Mouse (Mus musculus) cerebellum, adult 18-20 months (tissue): ENCODE measurements around the gene Nek11.
A peak's percentile ranks its signal among the peaks of the same experiment; 100 is the strongest.
"Not testable (repeated sequence)": the region's sequence is repeated elsewhere in the genome, so short reads cannot be mapped to it uniquely, and the experiment has no call there.

Experiments
- DNase-seq, 2 experiments: peaks; one replicate each; pipeline ENCODE4 v3.0.0; 2021

Nek11 gene

DNA sequence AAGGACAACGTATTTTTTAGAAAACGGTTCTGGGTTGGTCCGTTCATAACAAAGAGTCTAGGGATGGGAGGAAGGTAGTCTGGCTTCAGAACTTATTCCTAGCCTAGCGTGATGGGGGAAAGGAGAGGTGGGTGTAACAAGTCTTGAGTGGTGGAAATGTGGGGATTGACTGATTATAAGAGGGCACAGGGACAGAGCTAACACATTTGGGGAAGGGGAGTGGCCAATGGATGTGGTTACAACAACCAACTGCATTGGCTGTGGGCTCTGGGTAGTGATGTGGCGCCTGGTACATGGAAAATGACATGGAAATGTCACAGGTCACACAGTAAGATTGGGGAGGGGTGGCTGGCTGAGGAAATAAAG, 263.3 kb downstream of the Nek11 start:
- DNase-seq = peak in 1 of 2 experiments; percentile 9

DNA sequence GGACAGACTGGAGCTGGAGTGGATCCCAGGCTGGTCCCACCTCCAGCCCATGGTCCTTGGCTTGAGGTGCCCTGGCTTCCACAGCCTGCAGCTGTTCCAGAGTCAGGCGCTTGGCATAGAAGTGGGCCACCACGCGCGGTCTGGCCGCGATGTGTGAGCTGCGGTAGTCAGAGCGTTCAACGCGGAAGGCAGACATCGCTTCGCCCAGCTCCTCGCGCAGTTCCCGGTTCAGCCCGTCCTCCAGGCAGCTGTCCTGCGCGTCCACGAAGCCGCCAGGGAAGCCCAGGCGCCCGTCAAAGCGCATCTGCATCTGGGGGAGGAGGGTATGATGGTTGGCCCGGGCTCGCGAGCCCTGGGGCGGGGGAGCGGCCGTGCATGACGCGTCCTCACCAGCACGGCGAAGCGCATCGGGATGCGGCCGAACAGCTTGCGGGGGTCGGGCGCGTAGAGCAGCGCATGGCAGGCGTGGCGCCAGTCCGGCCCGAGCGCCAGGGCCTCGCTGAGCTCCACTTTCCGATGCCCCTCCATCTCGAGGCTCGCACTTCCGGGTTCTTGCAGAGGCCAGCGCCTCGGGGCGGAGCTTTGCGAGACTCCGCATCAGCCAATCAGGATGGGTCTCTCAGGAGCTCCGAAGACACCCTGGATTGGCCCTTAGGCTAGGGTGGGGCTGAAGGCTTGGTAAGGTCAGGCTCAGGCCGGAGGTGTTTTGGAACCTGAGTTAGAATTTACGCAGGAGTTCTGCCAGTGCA, 263.9 kb downstream of the Nek11 start, which contains the start of gene Nudt16:
Gene Nudt16, minus strand, starts transcription at position 572 of the 749 bp plus-strand sequence.
- peak; percentile 89 to 95 for DNase-seq

DNA sequence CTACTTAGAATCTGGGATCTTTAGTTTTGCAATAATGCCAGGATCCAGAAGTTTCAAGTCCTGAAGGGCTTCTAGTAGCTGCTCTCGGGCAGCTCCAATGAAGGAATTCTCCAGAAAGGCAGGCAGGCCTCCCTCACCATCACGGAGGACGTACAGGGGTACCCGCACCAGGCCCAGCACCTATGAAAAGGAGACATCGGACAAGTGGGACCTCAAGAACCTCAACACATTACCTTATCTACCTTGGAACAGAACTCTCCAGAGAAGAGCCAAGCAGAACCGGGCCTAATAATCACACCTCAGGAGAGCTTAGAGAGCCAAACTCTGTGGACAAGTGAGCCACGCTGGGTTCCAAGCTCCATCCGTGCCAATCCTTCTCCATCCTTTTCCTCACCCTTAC, 265.0 kb downstream of the Nek11 start:
- DNase-seq = peak in 1 of 2 experiments; percentile 7

DNA sequence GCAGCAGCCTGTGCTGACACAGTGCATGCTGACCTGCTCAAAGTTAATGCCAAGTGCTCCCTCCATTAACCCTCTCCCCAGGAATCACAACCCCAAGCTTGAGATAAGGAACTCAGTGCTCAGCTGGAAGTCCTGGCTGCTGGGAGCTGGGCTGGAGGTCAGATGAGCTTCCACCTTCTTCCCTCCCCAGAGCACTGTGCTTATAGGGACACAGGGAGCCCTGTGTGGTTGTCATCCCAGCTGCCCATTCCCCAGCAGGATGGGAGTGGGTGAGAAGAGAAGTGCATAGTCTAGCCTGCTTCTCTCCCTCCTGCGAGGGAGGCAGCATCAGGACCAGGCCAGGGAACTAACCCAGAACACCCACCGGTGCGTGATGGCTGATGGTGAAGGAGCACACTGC, 270.1 kb downstream of the Nek11 start:
- DNase-seq = not testable (repeated sequence)
